Mouse (Mus musculus): ENCODE data around the gene Unc13c.

Unc13c gene

GRCm38 (mm10) chr9:73968641-73969121 lies at the start of gene Unc13c:
Gene Unc13c (minus strand): TSS chr9:73968966.
- no peak for DNase-seq

- DNase-seq, result no peak
Observed at GRCm38 (mm10) chr9:74007976-74008686, 39.4 kb upstream of the Unc13c start.

- no peak for DNase-seq
Observed at GRCm38 (mm10) chr9:74002388-74002990, 33.7 kb upstream of the Unc13c start.

- peak; percentile 54 for DNase-seq
Observed at GRCm38 (mm10) chr9:73988096-73988495, 19.3 kb upstream of the Unc13c start.

- DNase-seq, result peak; percentile 68
Observed at GRCm38 (mm10) chr9:73987236-73987635, 18.5 kb upstream of the Unc13c start.

- peak; percentile 81 for DNase-seq
Observed at GRCm38 (mm10) chr9:73982597-73983344, 14.0 kb upstream of the Unc13c start.

- no peak for DNase-seq
Observed at GRCm38 (mm10) chr9:73972327-73972988, 3.7 kb upstream of the Unc13c start.

GRCm38 (mm10) chr9:73970717-73971116 lies 2.0 kb upstream of the Unc13c start:
- DNase-seq, result no peak

GRCm38 (mm10) chr9:73965322-73965915 lies 3.3 kb downstream of the Unc13c start:
- DNase-seq, result peak; percentile 39

- DNase-seq, result no peak
Observed at GRCm38 (mm10) chr9:73962471-73962870, 6.3 kb downstream of the Unc13c start.

GRCm38 (mm10) chr9:73952331-73952730 lies 16.4 kb downstream of the Unc13c start:
- no peak for DNase-seq

- DNase-seq, result no peak
Observed at GRCm38 (mm10) chr9:73951586-73951985, 17.2 kb downstream of the Unc13c start.

- DNase-seq, result no peak
Observed at GRCm38 (mm10) chr9:73934844-73935243, 33.9 kb downstream of the Unc13c start.

- DNase-seq, result no peak
Observed at GRCm38 (mm10) chr9:73931988-73932387, 36.8 kb downstream of the Unc13c start.

GRCm38 (mm10) chr9:73927276-73927675 lies 41.5 kb downstream of the Unc13c start:
- DNase-seq, result no peak

- DNase-seq, result no peak
Observed at GRCm38 (mm10) chr9:73922449-73923115, 46.2 kb downstream of the Unc13c start.

GRCm38 (mm10) chr9:73905959-73906358 lies 62.8 kb downstream of the Unc13c start:
- no peak for DNase-seq

GRCm38 (mm10) chr9:73898516-73898915 lies 70.2 kb downstream of the Unc13c start:
- DNase-seq, result no peak

- DNase-seq, result no peak
Observed at GRCm38 (mm10) chr9:73896210-73896609, 72.6 kb downstream of the Unc13c start.

- no peak for DNase-seq
Observed at GRCm38 (mm10) chr9:73883587-73883986, 85.2 kb downstream of the Unc13c start.

- no peak for DNase-seq
Observed at GRCm38 (mm10) chr9:73883143-73883542, 85.6 kb downstream of the Unc13c start.

- no peak for DNase-seq
Observed at GRCm38 (mm10) chr9:73882393-73882919, 86.3 kb downstream of the Unc13c start.

All from kidney, adult 9 months (tissue).